Mouse (Mus musculus): Measurements from ENCODE around the gene Hmbs.
A peak's percentile ranks its signal among the peaks of the same experiment; 100 is the strongest.
"Not testable (repeated sequence)": the region's sequence is repeated elsewhere in the genome, so short reads cannot be mapped to it uniquely, and the experiment has no call there.

Gene Hmbs

DNA sequence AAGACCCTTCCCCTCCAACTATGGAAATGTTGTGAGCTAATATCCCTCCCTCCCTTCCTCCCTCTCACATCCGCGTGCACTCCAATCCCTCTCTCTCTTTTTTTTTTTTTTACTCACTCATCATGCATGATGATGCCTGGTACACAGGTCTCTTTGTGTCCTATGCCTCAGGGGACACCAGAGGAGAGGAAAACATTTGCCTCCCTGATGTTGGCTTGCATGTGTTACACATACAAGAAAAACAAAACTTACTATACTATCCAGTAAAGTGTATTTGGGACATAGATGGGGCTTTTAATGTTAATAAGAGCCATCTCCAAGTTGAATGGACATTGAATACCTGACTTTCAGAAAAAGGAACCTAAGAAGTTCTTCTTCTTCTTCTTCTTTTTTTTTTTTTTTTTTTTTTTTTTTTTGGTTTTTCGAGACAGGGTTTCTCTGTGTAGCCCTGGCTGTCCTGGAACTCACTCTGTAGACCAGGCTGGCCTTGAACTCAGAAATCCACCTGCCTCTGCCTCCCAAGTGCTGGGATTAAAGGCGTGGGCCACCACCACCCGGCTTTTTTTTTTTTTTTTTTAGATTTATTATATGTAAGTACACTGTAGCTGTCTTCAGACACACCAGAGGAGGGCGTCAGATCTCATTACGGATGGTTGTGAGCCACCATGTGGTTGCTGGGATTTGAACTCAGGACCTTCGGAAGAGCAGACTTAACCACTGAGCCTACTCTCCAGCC, 18.8 kb downstream of the Hmbs start:
- not testable (repeated sequence) for DNase-seq (ENCODE audit: low spot score)

DNA sequence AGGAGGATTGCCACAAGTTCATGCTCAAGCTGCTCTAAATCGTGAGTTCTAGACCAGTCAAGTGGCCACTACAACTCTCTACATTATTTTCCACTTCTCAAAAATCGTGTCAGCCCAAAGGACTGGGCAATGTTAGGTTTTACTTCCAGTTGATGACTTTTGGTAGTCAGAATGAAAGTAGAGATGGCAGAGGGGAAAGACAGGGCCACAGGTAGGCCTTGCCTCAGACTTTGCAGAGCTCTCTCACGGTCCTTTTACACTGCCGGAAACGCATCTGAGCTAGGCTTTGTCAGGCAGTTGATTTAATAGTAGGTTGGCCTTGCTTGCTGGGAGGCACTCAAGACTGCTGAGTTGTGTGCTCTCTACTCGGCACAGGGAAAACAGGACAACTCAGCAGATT, 19.9 kb downstream of the Hmbs start:
- no peak for DNase-seq (ENCODE audit: low spot score)

DNA sequence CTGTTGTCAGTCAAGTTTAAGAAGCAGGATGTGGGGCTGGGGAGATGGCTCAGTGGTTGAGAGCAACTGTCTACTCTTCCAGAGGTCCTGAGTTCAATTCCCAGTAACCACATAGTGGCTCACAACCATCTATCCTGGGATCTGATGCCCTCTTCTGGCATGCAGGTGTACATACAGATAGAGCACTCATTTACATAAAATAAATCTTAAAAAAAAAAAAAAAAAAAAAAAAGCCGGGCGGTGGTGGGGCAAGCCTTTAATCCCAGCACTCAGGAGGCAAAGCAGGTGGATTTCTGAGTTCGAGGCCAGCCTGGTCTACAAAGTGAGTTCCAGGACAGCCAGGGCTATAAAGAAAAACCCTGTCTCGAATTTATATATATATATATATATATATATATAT, 20.4 kb downstream of the Hmbs start:
- DNase-seq (ENCODE audit: low spot score): not testable (repeated sequence)

DNA sequence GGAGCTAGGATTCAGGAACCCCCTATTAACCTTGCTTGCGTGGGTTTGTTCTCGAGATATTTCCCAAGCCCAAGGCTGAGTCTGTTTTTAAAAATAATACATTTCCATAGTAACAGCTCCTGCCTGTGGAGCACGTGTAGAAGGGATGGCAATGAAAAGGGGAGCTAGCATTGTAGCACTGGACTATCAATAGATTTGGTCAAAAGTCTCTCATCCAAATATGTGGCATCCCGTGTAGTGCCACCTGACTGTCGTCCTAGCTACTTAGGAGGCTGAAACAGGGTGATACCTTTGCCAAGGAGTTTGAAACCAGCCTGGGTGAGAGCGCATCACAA, 23.3 kb downstream of the Hmbs start:
- no peak for DNase-seq (ENCODE audit: low spot score)

DNA sequence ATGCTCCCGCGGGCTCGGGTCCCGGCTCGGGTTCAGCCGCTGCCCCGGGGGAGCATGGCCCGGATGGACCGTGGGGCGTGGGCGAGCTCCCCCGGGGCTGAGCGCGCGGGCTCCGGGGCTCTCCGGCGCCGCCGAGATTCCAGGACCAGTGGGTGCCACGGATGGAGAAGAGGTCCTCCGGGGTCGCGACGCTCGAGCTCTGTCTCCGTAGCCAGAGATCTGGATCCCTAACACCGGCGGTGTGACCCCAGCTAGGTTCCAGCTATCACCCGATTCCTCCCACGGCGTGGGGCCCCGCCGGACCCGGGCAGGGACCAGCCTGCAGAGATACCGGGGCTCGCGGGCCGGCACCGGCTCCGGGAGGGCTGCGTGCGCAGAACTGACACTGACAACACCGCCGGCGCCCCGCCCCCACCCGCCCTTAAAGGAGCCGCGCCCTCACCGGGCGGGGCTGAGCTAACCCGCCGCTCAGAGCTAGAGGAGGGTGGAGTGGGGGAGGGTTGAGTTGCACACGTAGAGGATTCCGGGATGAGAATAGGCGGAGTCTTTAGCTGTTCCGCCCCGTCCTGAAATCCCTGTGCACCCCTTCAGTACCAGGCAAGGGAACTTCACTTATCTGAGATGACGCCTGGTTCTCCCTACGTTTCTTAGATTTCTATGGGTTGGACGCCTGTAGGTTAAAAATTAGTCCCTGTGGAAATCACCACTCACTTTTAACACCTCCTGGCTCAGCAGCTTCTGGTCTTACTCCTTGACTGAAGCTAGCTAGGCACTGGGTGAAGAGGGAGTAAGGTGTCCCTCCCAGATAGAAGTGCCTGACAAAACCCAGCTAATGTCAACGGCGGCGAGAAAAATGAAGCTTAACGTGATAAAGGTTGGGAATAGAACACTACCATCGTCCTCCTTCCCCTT, 23.9 kb downstream of the Hmbs start, which contains the start of gene C2cd2l:
TSS of gene C2cd2l (minus strand) at position 399 of the 912 bp plus-strand sequence.
- DNase-seq (ENCODE audit: low spot score): peak; percentile 96

DNA sequence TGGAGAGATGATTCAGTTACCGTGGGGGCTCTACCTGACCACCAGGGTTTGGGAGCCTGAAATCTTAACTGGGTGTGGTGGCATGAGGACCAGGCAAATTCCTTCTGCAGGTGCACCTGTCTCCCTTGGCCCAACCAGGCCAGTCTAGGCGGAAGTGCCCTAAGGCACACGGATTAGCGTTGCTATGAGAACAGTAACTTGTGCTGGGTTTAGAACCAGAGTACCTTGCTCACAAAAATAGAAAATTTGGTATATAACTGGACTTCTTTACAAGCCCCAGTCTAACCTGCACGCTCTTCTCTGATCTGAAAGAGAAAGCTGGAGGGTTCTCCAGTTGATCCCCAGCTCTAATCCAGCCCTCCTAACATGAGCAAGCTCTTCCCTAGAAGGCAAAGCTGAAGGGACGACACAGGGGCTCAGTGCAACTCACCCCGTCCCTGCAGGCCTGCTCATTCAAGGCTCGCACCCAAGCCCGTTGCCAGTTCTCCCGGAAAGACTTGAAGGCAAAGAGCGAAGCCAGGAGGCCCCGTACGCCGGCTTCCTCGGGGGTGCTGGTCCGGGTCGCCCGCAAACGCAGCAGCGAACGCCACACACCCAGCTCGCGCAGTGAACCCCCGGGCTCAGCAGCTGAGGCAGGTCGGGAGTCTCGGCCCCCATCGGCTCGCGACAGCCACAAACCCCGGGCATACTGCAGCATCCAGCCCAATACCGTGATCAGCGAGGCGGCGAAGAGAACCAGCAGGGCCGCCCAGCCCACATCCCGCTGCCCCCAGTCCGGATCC, 24.7 kb downstream of the Hmbs start:
- no peak for DNase-seq (ENCODE audit: low spot score)

DNA sequence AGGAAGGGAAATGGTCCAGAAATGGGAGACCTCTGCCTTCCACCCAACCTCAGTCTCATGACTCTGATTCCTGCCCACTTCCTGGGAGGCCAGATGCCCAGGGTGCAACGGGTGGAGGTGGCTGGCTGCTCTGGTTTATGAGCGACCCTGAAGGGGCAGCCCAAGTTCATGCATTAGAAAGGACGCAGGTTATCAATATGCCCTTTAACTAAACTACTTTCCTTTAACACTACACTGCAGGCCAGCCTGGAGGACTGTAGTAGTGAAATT, 25.3 kb downstream of the Hmbs start:
- DNase-seq (ENCODE audit: low spot score): no peak

DNA sequence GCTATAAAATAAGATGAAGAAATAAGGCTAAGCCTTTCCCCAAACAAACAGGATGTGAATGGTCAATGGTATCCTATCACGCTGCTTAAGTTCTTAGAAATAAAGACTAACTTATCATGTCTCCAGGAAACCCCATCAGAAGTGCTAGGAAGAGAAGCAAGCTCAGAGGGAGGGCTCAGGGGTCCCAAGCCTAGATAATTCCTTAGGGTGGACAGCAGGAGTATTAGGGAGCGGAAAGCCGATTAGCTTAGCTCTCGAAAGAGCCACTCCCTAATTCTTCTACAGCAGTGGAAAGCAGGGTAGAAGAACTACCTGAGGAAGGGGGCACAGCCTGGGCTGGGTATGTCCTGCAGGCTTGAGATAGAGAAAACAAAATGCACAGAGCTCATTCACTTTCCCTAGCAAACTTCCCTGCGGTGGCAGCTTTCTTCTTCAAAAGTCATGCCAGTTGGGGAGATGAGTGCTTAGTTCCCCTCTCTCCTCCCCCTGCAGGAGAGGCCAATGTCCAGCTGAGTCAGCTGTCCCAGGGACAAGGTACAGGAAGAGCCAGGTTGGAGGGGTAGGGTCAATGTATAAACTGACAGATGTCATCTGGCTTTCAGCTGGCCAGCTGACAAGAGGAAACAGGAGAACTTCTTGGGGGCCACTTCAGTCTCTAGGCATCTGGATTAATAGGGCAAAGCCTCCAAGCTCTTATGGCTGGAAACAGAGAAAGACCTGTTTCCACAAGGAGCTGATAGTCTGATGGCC, 25.8 kb downstream of the Hmbs start:
- DNase-seq (ENCODE audit: low spot score): no peak

DNA sequence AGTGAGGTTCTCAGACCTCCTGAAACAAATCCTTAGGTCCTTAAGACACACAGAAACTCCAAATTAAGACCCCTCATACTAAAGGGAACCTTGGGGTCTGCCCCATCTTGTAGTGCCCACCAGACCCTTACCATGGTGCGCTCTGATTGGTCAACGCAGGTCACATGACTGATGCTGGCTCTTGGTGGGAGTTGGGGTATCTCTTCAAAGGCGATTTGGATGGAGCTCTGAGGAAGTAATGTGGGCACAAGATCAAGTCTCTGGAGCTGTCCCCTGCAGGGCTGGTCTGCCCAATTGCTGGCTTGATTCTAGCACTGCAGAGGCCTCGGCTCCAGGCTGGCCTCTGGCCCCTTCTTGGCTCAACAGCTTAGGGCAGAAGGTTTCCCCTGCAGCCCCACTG, 26.6 kb downstream of the Hmbs start:
- no peak for DNase-seq (ENCODE audit: low spot score)

DNA sequence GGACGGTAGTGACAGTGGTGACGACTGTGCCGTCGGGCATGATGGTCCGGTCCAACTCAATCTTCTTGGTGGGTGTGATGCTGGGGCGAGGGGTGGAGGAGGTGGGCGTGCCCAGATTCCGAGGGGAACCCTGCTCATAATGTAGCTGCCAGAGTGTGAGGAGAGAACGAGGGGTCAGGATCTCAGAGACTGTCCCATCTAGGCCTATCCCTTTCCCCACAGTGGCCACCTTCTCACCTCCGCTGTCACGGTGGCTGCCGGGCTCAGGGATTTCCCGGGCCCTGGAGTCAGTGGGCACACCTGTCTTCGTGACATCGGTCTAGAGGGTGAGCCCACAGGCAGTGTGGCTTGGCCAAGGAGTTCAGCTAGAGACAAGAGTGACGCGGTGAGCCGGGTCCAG, 29.1 kb downstream of the Hmbs start:
- no peak for DNase-seq (ENCODE audit: low spot score)

DNA sequence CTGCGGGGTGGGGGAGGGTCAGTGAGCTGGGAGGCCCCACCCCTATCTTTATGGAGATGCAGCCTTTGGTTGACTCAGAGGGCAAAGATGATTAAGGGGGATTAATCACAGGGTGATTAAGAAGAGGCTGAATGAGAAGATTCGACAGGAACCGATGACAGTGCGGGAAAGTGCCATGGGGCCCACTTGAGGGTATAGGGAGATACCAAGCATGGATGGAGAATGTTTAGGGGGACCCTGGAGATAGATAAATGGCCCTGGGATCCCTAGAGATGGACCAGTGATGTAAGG, 29.8 kb downstream of the Hmbs start:
- no peak for DNase-seq (ENCODE audit: low spot score)

DNA sequence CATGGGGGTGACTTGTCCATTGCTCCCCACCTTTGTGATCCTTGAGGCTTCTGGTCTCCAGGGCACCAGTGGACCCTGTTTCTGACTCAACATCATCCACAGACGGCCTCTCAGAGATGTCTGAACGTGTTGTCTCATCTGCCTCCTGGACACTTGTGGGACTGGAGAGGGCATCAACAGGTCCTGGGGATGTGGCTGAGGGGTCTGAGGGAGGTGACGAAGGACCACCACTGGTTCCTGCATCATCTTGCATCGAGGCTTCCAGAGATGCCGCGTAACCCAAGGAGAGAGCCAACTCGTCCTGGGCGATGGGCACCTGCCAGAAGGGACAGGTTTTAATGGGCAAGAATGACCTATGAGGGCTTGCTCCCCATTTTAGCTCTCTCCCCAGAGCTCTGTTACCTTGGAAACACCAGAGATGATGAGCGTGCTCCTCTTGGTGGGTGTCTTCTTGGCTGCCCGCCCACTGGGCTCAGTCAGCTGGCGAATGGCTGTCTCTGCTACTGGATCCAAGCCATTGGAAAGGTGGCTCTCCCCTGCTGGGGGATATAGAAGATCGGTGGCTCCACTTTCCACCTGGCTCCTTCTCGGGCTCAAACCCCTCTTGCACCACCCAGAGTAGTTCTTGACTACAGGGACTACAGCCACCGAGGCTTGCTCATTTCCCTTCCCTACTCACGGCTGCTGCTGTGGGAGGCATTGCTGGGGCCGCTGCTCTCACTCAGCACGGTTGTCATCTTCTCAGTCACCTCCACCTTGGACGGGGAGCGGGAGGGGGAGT, 30.4 kb downstream of the Hmbs start:
- DNase-seq (ENCODE audit: low spot score): no peak

DNA sequence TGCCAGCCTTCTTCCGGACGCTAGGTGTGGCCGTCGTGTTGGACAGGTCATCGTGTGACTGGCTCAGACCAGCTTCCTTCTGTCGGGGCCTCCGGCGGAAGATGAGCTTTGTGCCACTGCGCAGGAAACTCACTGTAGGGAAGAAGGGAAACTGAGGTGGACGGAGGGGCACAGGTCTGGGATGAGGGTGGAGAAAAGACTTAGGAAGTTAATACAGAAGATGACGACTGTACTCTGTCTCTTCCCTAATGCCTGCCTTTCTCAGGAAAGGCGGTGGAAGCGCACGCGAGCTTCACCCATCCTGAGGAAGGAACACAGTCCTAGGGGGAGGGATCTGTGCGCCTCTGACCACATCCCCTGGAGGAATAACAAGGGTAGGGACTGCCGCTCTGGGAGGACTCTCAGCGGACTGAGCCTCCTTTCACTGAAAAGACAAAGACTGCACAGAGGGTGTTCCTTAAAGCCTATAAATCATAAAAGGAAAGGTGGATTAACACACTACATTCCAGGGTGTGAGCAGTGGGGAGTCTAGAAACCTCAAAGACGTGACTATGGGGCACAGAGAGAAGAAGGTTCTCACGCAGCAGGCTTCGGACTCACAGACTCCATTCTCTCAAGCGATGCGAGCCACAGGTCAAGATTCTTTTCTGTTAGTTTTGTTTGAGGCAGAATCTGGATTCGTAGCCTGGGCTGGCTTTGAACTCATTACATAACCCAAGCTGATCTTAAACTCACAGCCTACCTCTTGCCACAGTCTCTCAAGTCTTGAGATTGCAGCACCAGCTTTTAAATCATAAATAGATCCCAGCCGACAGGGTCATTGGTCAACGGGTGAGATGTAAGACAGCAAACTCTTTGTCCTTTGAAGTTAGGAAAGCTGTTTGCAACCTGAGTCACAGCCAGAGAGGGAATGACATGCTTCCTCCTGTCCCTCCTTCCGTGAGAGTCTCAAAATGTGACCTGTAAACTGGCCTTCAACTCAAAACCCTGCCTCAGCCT, 32.6 kb downstream of the Hmbs start:
- DNase-seq (ENCODE audit: low spot score): peak; percentile 60

DNA sequence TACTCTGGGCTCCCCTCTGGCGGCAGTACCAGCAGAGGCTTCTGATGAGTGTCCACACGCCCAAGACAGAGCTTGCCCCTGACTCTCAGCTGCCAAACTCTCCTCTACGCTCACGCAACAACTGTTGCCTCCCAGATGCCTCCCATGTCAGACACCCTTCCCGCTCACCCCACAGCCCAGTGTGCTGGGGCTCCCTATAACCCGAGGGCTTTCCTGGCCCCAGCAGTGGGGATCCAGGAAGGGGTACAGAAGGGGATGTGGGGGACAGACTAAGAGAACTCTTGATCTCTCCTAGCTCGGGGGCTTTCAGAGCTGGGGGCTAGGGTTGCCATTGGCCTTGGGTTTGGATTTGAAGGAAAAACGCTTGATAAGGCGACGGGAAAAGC, 33.3 kb downstream of the Hmbs start:
- no peak for DNase-seq (ENCODE audit: low spot score)

DNA sequence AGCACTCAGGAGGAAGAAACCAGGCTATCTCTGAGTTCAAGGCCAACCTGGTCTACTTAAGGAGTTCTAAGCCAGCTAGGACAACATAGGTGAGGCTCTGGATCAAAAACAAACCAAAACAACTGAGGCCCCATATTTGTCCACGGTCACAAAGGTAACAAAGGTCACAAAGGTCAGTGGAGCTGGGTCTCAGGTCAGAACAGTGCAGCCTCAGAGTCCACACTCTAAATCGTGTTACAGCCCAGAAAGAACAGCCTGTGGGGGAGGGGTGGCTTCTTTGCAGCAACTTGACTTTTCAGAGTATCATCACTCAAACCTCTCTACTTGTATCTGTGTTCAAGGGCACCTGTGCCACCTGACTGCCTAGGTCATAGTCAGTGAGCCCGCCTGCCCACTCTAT, 34.3 kb downstream of the Hmbs start:
- no peak for DNase-seq (ENCODE audit: low spot score)

DNA sequence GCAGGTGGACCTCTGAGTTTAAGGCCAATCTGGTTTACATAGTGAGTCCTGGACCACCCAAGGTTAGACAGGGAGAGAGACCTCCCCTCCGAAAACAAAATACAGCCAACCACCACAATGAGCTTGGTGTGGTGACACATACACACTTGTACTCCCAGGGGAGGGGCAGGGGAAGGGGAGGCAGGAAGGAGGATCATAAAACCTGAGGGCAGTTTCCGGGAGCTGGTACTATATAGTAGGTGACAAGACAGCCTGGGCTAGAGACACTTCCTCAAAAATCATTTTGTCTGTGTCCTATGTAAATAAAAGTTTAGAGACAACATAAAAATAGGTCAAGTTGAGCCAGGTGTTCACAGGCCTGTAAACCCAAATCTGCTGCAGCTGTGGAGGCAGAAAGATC, 36.8 kb downstream of the Hmbs start:
- no peak for DNase-seq (ENCODE audit: low spot score)

DNA sequence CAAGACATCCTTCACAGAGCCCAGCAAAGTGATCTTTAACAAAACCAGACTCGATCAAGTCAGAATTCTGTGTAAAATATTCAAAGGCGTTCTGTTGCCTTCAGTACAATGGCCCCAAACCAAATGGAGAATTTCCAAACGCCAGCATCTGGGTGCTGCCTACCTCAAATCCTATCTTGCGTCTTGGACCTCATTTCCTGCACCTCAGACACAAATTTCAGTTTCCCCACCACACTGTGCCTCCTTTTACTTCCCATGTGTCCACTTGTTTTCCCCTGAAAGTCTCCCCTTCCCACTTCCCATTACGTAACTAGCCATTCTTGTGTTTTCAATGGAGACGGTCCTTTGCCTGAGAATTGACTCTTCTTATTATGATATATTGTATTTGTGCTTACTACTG, 37.5 kb downstream of the Hmbs start:
- no peak for DNase-seq (ENCODE audit: low spot score)

DNA sequence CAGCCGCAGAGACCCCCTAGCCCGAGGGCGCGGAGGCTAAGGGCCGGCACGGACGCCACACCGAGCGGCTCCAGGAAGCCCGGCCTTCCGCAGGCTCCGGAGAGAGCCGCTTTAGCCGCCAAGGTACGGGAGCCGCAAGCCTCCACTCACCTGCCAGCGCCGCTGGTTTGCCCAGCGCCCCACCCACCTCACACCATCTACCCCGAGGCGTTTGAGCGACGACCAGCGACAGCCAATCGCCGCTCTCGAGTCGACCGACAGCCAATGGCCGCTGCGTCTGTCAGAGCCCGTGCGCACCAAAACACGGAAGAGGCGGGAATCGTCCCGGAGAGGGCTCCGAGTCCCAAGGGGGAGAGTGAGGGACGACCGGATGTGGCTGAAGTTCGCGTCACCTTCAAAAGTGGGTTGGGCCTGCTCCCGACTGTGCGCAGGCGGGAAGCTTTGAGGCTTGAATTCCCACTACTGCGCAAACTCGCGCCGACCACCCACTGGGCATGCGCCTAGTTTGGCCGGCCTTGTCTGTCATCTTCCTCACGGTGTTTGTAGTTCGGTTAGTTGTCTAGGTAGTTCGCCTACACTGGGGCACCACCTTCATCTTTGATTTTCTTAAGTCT, 38.5 kb downstream of the Hmbs start, which contains the start of gene Hinfp:
TSS of gene Hinfp (minus strand) at position 206 of the 614 bp plus-strand sequence.
- peak; percentile 100 for DNase-seq (ENCODE audit: low spot score)

DNA sequence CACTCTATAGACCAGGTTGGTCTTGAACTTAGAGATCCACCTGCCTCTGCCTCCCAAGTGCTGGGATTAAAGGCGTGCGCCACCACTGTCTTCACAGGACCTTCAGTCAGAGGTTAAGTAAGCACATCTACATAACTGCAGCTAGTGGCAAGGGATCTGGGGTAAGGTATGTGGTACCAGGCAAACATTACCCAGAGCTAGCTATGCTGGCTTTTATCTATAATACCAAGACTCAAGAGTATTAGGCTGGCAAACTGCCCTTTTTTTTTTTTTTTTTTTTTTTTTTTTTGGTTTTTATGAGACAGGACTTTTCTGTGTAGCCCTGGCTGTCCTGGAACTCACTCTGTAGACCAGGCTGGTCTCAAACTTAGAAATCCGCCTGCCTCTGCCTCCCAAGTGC, 44.0 kb downstream of the Hmbs start:
- DNase-seq (ENCODE audit: low spot score): not testable (repeated sequence)

DNA sequence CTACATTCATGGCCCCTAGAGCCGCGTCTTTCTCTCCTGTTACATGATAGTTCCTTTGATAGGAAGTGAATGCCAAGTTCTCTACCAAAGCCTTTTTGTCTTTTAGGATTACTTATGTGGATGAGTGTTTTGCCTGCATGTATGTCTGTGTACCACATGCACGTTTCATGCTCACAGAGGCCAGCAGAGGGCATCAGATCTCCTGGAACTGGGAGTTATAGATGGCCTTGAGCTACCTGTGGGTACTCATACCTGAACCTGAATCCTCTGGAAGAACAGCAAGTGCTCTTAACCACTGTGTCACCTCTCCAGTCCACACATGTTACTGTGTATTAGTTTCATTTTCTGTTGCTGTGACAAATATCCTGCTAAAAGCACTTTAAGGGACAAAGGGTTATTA, 51.5 kb downstream of the Hmbs start:
- DNase-seq (ENCODE audit: low spot score): peak; percentile 61
